Mouse (Mus musculus): ENCODE measurements around the gene St8sia6. TPM values are rescaled to one million over a fixed set of nuclear protein-coding genes. Genes with fewer than 3 reads are reported as not detected.
A peak's percentile ranks its signal among the peaks of the same experiment; 100 is the strongest.

The St8sia6 gene
- not detected in 2 replicates for polyA plus RNA-seq (2012; ENCODE audit: insufficient read depth, insufficient read length, low replicate concordance, missing spikeins)

DNA sequence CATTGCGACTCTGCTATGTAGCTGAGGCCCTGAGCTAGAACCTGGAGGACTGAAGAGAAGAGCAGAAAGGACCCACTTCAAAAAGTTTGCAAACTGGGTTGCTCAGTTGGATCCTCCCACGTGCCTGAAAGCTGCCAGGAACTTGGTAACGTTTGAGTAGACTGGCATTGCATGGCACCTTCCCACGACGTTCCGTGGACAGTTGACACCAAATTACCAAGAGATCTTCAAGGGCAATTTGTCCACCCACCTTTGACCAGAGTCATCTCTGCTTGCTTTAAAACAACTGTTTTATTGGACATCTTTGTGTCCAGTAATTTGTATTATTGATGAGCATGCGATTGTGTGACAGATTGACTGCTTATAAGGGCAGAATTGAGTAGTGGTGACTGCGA is at the start of gene St8sia6:
Gene St8sia6 (minus strand): TSS at position 96 of the 395 bp plus-strand sequence.
- Histone ChIP-seq H3K4me1 (ENCODE audit: control insufficient read depth, insufficient read depth, low read length) (peaks cover 9% of the 10 kb centered on the region), H3K27ac (ENCODE audit: insufficient read depth, low read depth, low read length) (no peak within 1 kb of the TSS), H3K4me3 (ENCODE audit: insufficient read depth, low read depth, low read length) (peak within 1 kb of the TSS; percentile 59)
- TF ChIP-seq CTCF (IDR thresholded peaks at IDR 0.05; ENCODE audit: insufficient read depth, low read depth, low read length), result no peak
- TF ChIP-seq POLR2A (IDR thresholded peaks at IDR 0.05; ENCODE audit: insufficient read depth, low read depth, low read length), result no peak
- 55% methylated on average over 8 of the region's 8 CpGs for WGBS

- no peak for TF ChIP-seq POLR2A (IDR thresholded peaks at IDR 0.05; ENCODE audit: insufficient read depth, low read depth, low read length)
- H3K4me3 ChIP-seq (ENCODE audit: insufficient read depth, low read depth, low read length), result no peak overlapping the region
- H3K4me1 ChIP-seq (ENCODE audit: control insufficient read depth, insufficient read depth, low read length), result no peaks in the 10 kb centered on the region
- 79% methylated on average over 3 of the region's 3 CpGs for WGBS
- H3K27ac ChIP-seq (ENCODE audit: insufficient read depth, low read depth, low read length), result no peak overlapping the region
These were observed 42.4 kb upstream of the St8sia6 start for GRCm38 (mm10) chr2:13836310-13836709.

DNA sequence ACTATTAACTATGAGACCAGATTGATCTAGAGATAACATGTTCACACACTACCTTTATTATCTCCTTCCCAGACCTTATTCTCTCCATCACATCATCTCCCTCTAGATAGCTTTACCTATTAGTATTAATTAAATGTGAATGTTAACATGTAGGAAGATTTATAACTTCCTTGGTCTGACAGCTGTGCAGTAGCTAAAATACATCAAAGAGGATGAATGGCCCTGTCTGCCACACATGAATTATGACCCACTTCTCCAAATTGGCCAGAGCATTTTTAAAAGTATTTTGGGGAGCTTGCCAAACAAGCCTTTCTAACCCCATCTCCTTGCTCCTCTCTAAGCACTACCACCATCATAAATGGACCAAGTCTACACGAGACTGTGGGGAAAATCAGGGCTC is 41.1 kb upstream of the St8sia6 start:
- 80% methylated on average over 1 of the region's 1 CpGs for WGBS
- TF ChIP-seq CTCF (IDR thresholded peaks at IDR 0.05; ENCODE audit: insufficient read depth, low read depth, low read length) (no peak), POLR2A (IDR thresholded peaks at IDR 0.05; ENCODE audit: insufficient read depth, low read depth, low read length) (no peak)
- no peak overlapping the region for H3K27ac ChIP-seq (ENCODE audit: insufficient read depth, low read depth, low read length)
- no peaks in the 10 kb centered on the region for H3K4me1 ChIP-seq (ENCODE audit: control insufficient read depth, insufficient read depth, low read length)
- H3K4me3 ChIP-seq (ENCODE audit: insufficient read depth, low read depth, low read length), result no peak overlapping the region

GRCm38 (mm10) chr2:13816645-13817044 is 22.8 kb upstream of the St8sia6 start:
- TF ChIP-seq CTCF (IDR thresholded peaks at IDR 0.05; ENCODE audit: insufficient read depth, low read depth, low read length) (no peak), POLR2A (IDR thresholded peaks at IDR 0.05; ENCODE audit: insufficient read depth, low read depth, low read length) (no peak)
- Histone ChIP-seq H3K4me1 (ENCODE audit: control insufficient read depth, insufficient read depth, low read length) (no peaks in the 10 kb centered on the region), H3K27ac (ENCODE audit: insufficient read depth, low read depth, low read length) (no peak overlapping the region), H3K4me3 (ENCODE audit: insufficient read depth, low read depth, low read length) (no peak overlapping the region)
- WGBS, result 75% methylated on average over 2 of the region's 2 CpGs

- 55% methylated on average over 5 of the region's 5 CpGs for WGBS
- TF ChIP-seq CTCF (IDR thresholded peaks at IDR 0.05; ENCODE audit: insufficient read depth, low read depth, low read length) (no peak), POLR2A (IDR thresholded peaks at IDR 0.05; ENCODE audit: insufficient read depth, low read depth, low read length) (no peak)
- Histone ChIP-seq H3K4me1 (ENCODE audit: control insufficient read depth, insufficient read depth, low read length) (no peaks in the 10 kb centered on the region), H3K27ac (ENCODE audit: insufficient read depth, low read depth, low read length) (no peak overlapping the region), H3K4me3 (ENCODE audit: insufficient read depth, low read depth, low read length) (no peak overlapping the region)
These were observed 14.7 kb upstream of the St8sia6 start for GRCm38 (mm10) chr2:13808593-13808992.

DNA sequence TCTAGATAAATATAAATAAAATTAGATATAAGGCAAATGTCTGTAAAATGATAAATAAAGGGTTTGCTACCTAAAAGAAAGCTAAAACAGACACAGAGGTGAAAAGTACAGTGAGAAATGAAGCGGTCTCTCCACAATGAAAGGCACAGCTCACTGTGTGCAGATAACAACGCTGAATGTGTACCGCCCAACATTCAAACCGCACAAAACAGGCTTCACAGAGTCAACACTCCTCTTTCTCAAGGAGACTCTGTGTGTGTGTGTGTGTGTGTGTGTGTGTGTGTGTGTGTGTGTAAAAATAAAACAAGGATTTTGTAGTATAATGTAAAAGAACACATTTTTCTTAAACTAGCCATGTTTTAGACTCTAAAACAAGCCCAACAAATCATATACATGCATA is 14.1 kb upstream of the St8sia6 start:
- Histone ChIP-seq H3K4me3 (ENCODE audit: insufficient read depth, low read depth, low read length) (no peak overlapping the region), H3K27ac (ENCODE audit: insufficient read depth, low read depth, low read length) (no peak overlapping the region), H3K4me1 (ENCODE audit: control insufficient read depth, insufficient read depth, low read length) (no peaks in the 10 kb centered on the region)
- WGBS, result 47% methylated on average over 4 of the region's 4 CpGs
- no peak for TF ChIP-seq POLR2A (IDR thresholded peaks at IDR 0.05; ENCODE audit: insufficient read depth, low read depth, low read length)
- TF ChIP-seq CTCF (IDR thresholded peaks at IDR 0.05; ENCODE audit: insufficient read depth, low read depth, low read length), result no peak

GRCm38 (mm10) chr2:13806120-13806519 is 12.3 kb upstream of the St8sia6 start:
- no peak overlapping the region for H3K4me3 ChIP-seq (ENCODE audit: insufficient read depth, low read depth, low read length)

DNA sequence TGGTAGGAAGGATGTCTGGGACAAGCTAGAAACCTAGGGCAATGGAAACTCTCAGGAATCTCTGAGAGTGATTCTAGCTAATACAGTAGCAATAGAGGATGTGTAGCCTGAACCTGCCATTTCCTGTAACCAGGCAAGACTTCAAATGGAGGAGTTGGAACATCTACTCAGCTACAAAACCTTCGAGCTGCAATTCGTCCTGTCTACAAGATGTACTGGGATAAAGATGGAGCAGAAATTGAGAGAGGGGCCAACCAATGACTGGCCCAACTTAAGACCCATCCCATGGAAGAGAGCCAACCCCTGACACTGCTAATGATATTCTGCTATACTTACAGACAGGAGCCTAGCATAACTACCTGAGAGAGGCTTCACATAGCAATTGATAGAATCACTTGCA is 6.8 kb upstream of the St8sia6 start:
- no peak overlapping the region for H3K4me3 ChIP-seq (ENCODE audit: insufficient read depth, low read depth, low read length)
- WGBS, result 95% methylated on average over 2 of the region's 2 CpGs
- H3K27ac ChIP-seq (ENCODE audit: insufficient read depth, low read depth, low read length), result no peak overlapping the region
- no peaks in the 10 kb centered on the region for H3K4me1 ChIP-seq (ENCODE audit: control insufficient read depth, insufficient read depth, low read length)
- no peak for TF ChIP-seq POLR2A (IDR thresholded peaks at IDR 0.05; ENCODE audit: insufficient read depth, low read depth, low read length)
- TF ChIP-seq CTCF (IDR thresholded peaks at IDR 0.05; ENCODE audit: insufficient read depth, low read depth, low read length), result no peak

More at GRCm38 (mm10) chr2:13806120-13806519, 12.3 kb upstream of the St8sia6 start:
- 95% methylated on average over 3 of the region's 3 CpGs for WGBS
- Histone ChIP-seq H3K27ac (ENCODE audit: insufficient read depth, low read depth, low read length) (no peak overlapping the region), H3K4me1 (ENCODE audit: control insufficient read depth, insufficient read depth, low read length) (no peaks in the 10 kb centered on the region)
- no peak for TF ChIP-seq POLR2A (IDR thresholded peaks at IDR 0.05; ENCODE audit: insufficient read depth, low read depth, low read length)
- TF ChIP-seq CTCF (IDR thresholded peaks at IDR 0.05; ENCODE audit: insufficient read depth, low read depth, low read length), result no peak

DNA sequence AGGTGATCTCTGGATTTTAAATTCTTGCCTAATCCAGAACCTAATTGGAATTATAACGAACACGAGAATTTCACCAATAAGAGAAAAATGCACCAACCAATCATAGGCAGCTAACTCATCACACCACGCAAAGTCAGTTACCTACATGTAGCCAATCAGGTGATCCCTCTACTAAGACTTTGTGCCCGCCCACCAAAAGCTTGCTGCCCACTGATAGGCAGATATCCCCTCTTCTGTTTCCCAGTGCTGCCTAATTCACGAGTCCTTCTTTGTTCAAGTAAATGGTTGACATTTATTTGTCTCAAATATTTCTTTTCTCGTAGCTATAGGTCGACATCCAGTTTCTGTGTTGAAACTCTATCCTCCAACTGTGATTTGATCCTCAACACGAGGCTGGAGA is 582 bp upstream of the St8sia6 start:
- peaks cover 9% of the 10 kb centered on the region for H3K4me1 ChIP-seq (ENCODE audit: control insufficient read depth, insufficient read depth, low read length)
- no peak overlapping the region for H3K27ac ChIP-seq (ENCODE audit: insufficient read depth, low read depth, low read length)
- 89% methylated on average over 8 of the region's 8 CpGs for WGBS
- no peak overlapping the region for H3K4me3 ChIP-seq (ENCODE audit: insufficient read depth, low read depth, low read length)
- TF ChIP-seq CTCF (IDR thresholded peaks at IDR 0.05; ENCODE audit: insufficient read depth, low read depth, low read length), result no peak
- no peak for TF ChIP-seq POLR2A (IDR thresholded peaks at IDR 0.05; ENCODE audit: insufficient read depth, low read depth, low read length)
